Mouse (Mus musculus) ES-Bruce4 (cell line): ENCODE measurements around the gene Wdtc1.

Experiments used
- CTCF ChIP-seq: IDR thresholded peaks from one replicate; pipeline ENCODE4 v1.8.1; 2011; ENCODE audit warnings: low read depth, low read length
- EP300 ChIP-seq: IDR thresholded peaks from 2 replicates; pipeline ENCODE4 v1.6.1; 2011; ENCODE audit warnings: low read depth, low read length; ENCODE audit not compliant: insufficient read depth
- POLR2A ChIP-seq: IDR thresholded peaks from one replicate; pipeline ENCODE4 v1.8.1; 2011; ENCODE audit warnings: low read length; ENCODE audit not compliant: insufficient read depth

DNA sequence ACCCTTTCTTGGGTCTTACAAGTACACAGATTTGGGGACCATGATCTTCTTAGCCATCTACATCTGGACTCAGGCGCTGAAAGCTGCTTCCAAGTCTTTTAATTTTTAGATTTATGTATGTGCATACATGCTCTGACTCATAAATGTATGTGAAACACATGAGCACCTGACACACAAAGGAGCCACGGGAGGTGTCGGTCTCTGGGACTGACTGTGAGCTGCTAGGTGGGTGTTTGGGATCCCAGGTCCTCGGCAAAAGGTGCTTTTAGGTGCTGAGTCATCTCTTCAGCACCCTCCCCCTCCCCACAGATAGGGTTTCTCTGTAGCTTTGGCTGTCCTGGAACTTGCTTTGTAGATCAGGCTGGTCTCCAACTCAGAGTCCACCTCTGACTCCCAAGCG, 89.5 kb downstream of the Wdtc1 start:
- no peak for TF ChIP-seq CTCF
- no peak for TF ChIP-seq POLR2A
- TF ChIP-seq EP300 = no peak
